Mouse (Mus musculus) CH12.LX (cell line): Measurements from ENCODE around the gene Grap. TPM values are rescaled to one million over a fixed set of nuclear protein-coding genes. Genes with fewer than 3 reads are reported as not detected.

Experiments used
- DNase-seq: peaks from one replicate; pipeline ENCODE4 v3.0.0-alpha.2; 2013; ENCODE audit errors: extremely low read depth
- H3K27ac ChIP-seq: 2 replicates; pipeline ENCODE4 v1.5.1; 2012; ENCODE audit warnings: low read depth, mild to moderate bottlenecking, control low read depth, moderate library complexity; ENCODE audit not compliant: insufficient read depth
- H3K27me3 ChIP-seq: replicated peaks from 2 replicates; pipeline ENCODE3; 2012; ENCODE audit warnings: inconsistent platforms
- H3K36me3 ChIP-seq, 2 experiments: replicated peaks in 1 of 2; 2 replicates each; pipeline versions ENCODE3 to v1.6.1; 2012; ENCODE audit warnings: inconsistent platforms in 1 of 2, low read length in 1 of 2, mild to moderate bottlenecking in 1 of 2, mixed read lengths in 1 of 2, moderate library complexity in 1 of 2; ENCODE audit not compliant: control insufficient read depth in 1 of 2, insufficient read depth in 1 of 2
- H3K4me1 ChIP-seq, 2 experiments: 2 replicates each; pipeline ENCODE4 v1.6.1; 2012; ENCODE audit warnings: inconsistent platforms in 1 of 2, moderate library complexity in 1 of 2; ENCODE audit not compliant: insufficient read depth in 2 of 2, control insufficient read depth in 1 of 2
- H3K4me2 ChIP-seq: 2 replicates; pipeline ENCODE4 v1.6.1; 2012; ENCODE audit warnings: low read depth, mild to moderate bottlenecking, control low read depth; ENCODE audit not compliant: poor library complexity, insufficient read depth, severe bottlenecking
- H3K4me3 ChIP-seq, 3 experiments: fragments of 150-350 bp in 1 of 3; sonication (generic) in 1 of 3; replicated peaks in 1 of 3; 2 replicates each; pipeline versions ENCODE3 to v1.5.1; 2011 to 2012; ENCODE audit warnings: low read depth in 2 of 3, low read length in 2 of 3, mild to moderate bottlenecking in 2 of 3, moderate library complexity in 2 of 3, control low read depth in 1 of 3, improper control_type of control experiment in 1 of 3, inconsistent platforms in 1 of 3, mixed read lengths in 1 of 3; ENCODE audit not compliant: poor library complexity in 1 of 3
- H3K79me2 ChIP-seq: replicated peaks from 2 replicates; pipeline ENCODE4 v1.6.1; 2012; ENCODE audit warnings: mild to moderate bottlenecking, moderate library complexity; ENCODE audit not compliant: control insufficient read depth, poor library complexity, insufficient read depth, severe bottlenecking; ENCODE audit errors: extremely low read depth
- H3K9ac ChIP-seq: 2 replicates; pipeline ENCODE4 v1.6.1; 2012; ENCODE audit warnings: low read depth, mild to moderate bottlenecking, control low read depth, moderate library complexity; ENCODE audit not compliant: insufficient read depth
- H3K9me3 ChIP-seq: replicated peaks from 2 replicates; pipeline ENCODE3; 2012; ENCODE audit warnings: low read length, inconsistent platforms, mixed read lengths
- BHLHE40 ChIP-seq: IDR thresholded peaks from 2 replicates; pipeline ENCODE4 v1.6.1; 2011; ENCODE audit warnings: mild to moderate bottlenecking, low read depth, low read length, improper control_type of control experiment
- CHD1 ChIP-seq: IDR thresholded peaks from 2 replicates; pipeline ENCODE4 v1.6.1; 2012; ENCODE audit warnings: low read depth, low read length, improper control_type of control experiment, inconsistent platforms
- CHD2 ChIP-seq: IDR thresholded peaks from 2 replicates; pipeline ENCODE4 v1.6.1; 2011; ENCODE audit warnings: low read length, improper control_type of control experiment
- CTCF ChIP-seq, 2 experiments: IDR thresholded peaks in 1 of 2; conservative IDR thresholded peaks in 1 of 2; 2 replicates each; pipeline ENCODE4 v1.5.1; 2011 to 2012; ENCODE audit warnings: low read depth in 2 of 2, low read length in 2 of 2, improper control_type of control experiment in 1 of 2, inconsistent platforms in 1 of 2, mild to moderate bottlenecking in 1 of 2, moderate library complexity in 1 of 2
- EP300 ChIP-seq: IDR thresholded peaks from 2 replicates; pipeline ENCODE4 v1.6.1; 2011; ENCODE audit warnings: low read length, improper control_type of control experiment
- ETS1 ChIP-seq: conservative IDR thresholded peaks from 2 replicates; pipeline ENCODE4 v1.6.1; 2012; ENCODE audit warnings: low read depth, mild to moderate bottlenecking, inconsistent platforms, low read length, improper control_type of control experiment, moderate library complexity
- IRF4 ChIP-seq: IDR thresholded peaks from 2 replicates; pipeline ENCODE4 v1.6.1; 2014; ENCODE audit warnings: low read depth, mild to moderate bottlenecking, inconsistent platforms, low read length, improper control_type of control experiment
- JUN ChIP-seq: IDR thresholded peaks from 2 replicates; pipeline ENCODE4 v1.6.1; 2011; ENCODE audit warnings: low read depth, mild to moderate bottlenecking, low read length, improper control_type of control experiment, moderate library complexity; ENCODE audit not compliant: insufficient read depth
- JUND ChIP-seq: conservative IDR thresholded peaks from 2 replicates; pipeline ENCODE4 v1.6.1; 2011; ENCODE audit warnings: low read depth, low read length, improper control_type of control experiment
- KAT2A ChIP-seq: IDR thresholded peaks from 2 replicates; pipeline ENCODE4 v1.6.1; 2012; ENCODE audit warnings: low read length, improper control_type of control experiment, inconsistent platforms; ENCODE audit not compliant: insufficient replicate concordance
- MAX ChIP-seq: IDR thresholded peaks from 2 replicates; pipeline ENCODE4 v1.6.1; 2011; ENCODE audit warnings: low read length, improper control_type of control experiment
- MEF2A ChIP-seq: IDR thresholded peaks from 2 replicates; pipeline ENCODE4 v1.6.1; 2014; ENCODE audit warnings: low read depth, mild to moderate bottlenecking, inconsistent platforms, low read length, improper control_type of control experiment, borderline replicate concordance
- MXI1 ChIP-seq: IDR thresholded peaks from 2 replicates; pipeline ENCODE4 v1.6.1; 2011; ENCODE audit warnings: mild to moderate bottlenecking, low read depth, low read length, improper control_type of control experiment
- MYC ChIP-seq: IDR thresholded peaks from 2 replicates; pipeline ENCODE4 v1.6.1; 2011; ENCODE audit warnings: low read depth, mild to moderate bottlenecking, improper control_type of control experiment, low read length
- NELFE ChIP-seq: IDR thresholded peaks from 2 replicates; pipeline ENCODE4 v1.6.1; 2011; ENCODE audit warnings: low read depth, low read length, improper control_type of control experiment
- POLR2A ChIP-seq: IDR thresholded peaks from 2 replicates; pipeline ENCODE4 v1.6.1; 2011; ENCODE audit warnings: low read depth, mild to moderate bottlenecking, improper control_type of control experiment, low read length
- RCOR1 ChIP-seq: conservative IDR thresholded peaks from 2 replicates; pipeline ENCODE4 v1.6.1; 2012; ENCODE audit warnings: low read depth, mild to moderate bottlenecking, inconsistent platforms, low read length, improper control_type of control experiment
- SMC3 ChIP-seq: IDR thresholded peaks from 2 replicates; pipeline ENCODE4 v1.6.1; 2011; ENCODE audit warnings: low read depth, low read length, improper control_type of control experiment
- TBP ChIP-seq: conservative IDR thresholded peaks from 2 replicates; pipeline ENCODE4 v1.6.1; 2011; ENCODE audit warnings: low read depth, low read length, improper control_type of control experiment
- TCF12 ChIP-seq: IDR thresholded peaks from 2 replicates; pipeline ENCODE4 v1.6.1; 2014; ENCODE audit warnings: low read depth, mild to moderate bottlenecking, inconsistent platforms, low read length, improper control_type of control experiment
- USF1 ChIP-seq: IDR thresholded peaks from 2 replicates; pipeline ENCODE4 v1.6.1; 2014; ENCODE audit warnings: low read depth, mild to moderate bottlenecking, inconsistent platforms, low read length, improper control_type of control experiment
- USF2 ChIP-seq: conservative IDR thresholded peaks from 2 replicates; pipeline ENCODE4 v1.6.1; 2011; ENCODE audit warnings: low read depth, low read length, improper control_type of control experiment
- ZKSCAN1 ChIP-seq: IDR thresholded peaks from 2 replicates; pipeline ENCODE4 v1.6.1; 2012; ENCODE audit warnings: low read depth, inconsistent platforms, low read length, improper control_type of control experiment, borderline replicate concordance
- dilution Hi-C: fragments of 300-500 bp; cut with MboI; formaldehyde crosslinking; loops from 2 replicates; pipeline ENCODE4 v1.14.3; 2020; ENCODE audit warnings: low sequenced_read_pairs; ENCODE audit not compliant: extremely low pct_unique_long_range_greater_than_20kb, extremely low pct_ligation_motif_present
- in situ Hi-C: fragments of 300-500 bp; cut with MboI; formaldehyde crosslinking; loops from 3 replicates; pipeline ENCODE4 v1.14.3; 2019; ENCODE audit warnings: low sequenced_read_pairs, low pct_ligation_motif_present, low pct_unique_long_range_greater_than_20kb, mixed read lengths
- polyA plus RNA-seq: library from polyadenylated mRNA; unstranded; fragments of >175 nt; gene quantifications from 2 replicates; pipeline ENCODE4 v1.2.1, GENCODE M21; 2012; ENCODE audit warnings: low read depth; ENCODE audit not compliant: insufficient read length
- total RNA-seq, 2 experiments: library from RNA; depleted of rRNA; stranded (reverse); fragments of 300-350 nt in 1 of 2; fragments of >200 nt in 1 of 2; gene quantifications; 2 replicates each; pipeline ENCODE4 v1.2.3; 2012 to 2014

The Grap gene
- total and polyA plus RNA-seq, 3 experiments: 274 to 412 (median 280) TPM

DNA sequence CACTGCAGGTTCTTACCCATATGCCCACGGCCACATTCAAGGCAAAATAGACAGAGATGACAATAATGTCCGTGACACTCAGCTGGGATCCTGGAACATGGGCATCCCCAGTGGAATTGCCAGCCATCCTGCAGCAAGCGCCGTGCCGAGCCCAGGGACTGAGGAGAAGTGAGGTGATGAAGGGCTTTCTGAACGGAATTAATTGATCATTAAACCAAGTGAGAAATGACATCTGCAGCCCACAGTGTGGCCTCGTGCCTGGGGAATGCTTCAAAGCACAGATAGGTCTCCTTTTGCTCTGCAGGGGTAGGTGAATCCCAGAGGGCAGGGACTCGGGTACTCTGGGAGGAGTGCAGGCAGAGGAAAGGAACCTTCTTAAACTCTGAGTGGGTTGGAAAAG is 66.8 kb downstream of the Grap start:
- DNase-seq: no peak
- no peaks in the 10 kb centered on the region for H3K9me3 ChIP-seq
- no peak overlapping the region for H3K9ac ChIP-seq
- no peak overlapping the region for H3K4me3 ChIP-seq
- in situ Hi-C loops (loop anchor here (5.0 to 10.0 kb wide), 4 partner anchors 98 to 365 kb away; partner anchors contain the start of gene B9d1), dilution Hi-C loops (no loop called here)
- no peaks in the 10 kb centered on the region for H3K27me3 ChIP-seq
- H3K79me2 ChIP-seq: no peaks in the 10 kb centered on the region
- no peak overlapping the region for H3K4me2 ChIP-seq
- peaks cover 0 to 11% of the 10 kb centered on the region in 2 experiments; a peak in 2 of 4 replicates for H3K4me1 ChIP-seq
- TF ChIP-seq JUND (no peak), USF1 (no peak), CTCF (conservative IDR thresholded peaks at IDR 0.05 in 1 of 2, IDR thresholded peaks at IDR 0.05 in 1 of 2; ENCODE audit: low read depth in 2 of 2, low read length in 2 of 2) (no peak), ZKSCAN1 (no peak), IRF4 (no peak), SMC3 (no peak), CHD1 (no peak), CHD2 (no peak)
- peaks cover 0 to 6% of the 10 kb centered on the region in 2 experiments for H3K36me3 ChIP-seq
- H3K27ac ChIP-seq: no peak overlapping the region

DNA sequence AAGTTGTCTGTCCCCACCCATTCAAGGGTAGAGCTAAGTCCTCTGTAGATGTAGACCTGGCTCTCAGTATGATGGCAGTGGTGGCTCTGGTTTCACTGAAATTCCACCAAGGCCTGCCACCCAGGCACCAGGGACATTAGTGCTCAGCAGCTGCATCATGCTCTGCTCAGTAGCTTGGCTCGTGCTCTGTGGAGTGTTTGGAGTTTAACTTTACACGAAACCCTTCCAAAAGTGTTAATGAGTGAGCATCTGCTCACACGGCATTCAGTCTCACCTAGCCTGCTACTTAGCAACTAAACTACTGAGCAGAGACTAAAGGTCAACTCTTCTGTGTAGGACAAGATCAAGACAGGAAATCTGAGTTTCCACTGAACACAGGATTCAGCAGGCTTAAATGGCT is 67.6 kb downstream of the Grap start, which contains the start of gene Slc5a10:
TSS of gene Slc5a10 (minus strand) at position 191 of the 400 bp plus-strand sequence.
- H3K79me2 ChIP-seq: no peaks in the 10 kb centered on the region
- H3K9me3 ChIP-seq: no peaks in the 10 kb centered on the region
- no peak for DNase-seq
- H3K36me3 ChIP-seq: peaks cover 0 to 14% of the 10 kb centered on the region in 2 experiments
- H3K27me3 ChIP-seq: no peaks in the 10 kb centered on the region
- H3K4me3 ChIP-seq: no peak within 1 kb of the TSS
- H3K9ac ChIP-seq: no peak within 1 kb of the TSS
- H3K27ac ChIP-seq: no peak within 1 kb of the TSS
- TF ChIP-seq TCF12 (no peak), BHLHE40 (no peak), USF2 (no peak), MAX (no peak), POLR2A (no peak), MEF2A (no peak)
- dilution Hi-C loops: no loop called here
- in situ Hi-C loops: loop anchor here (10.0 kb wide), 1 partner anchor 366 kb away; no protein-coding TSS in a partner anchor
- peaks cover 0 to 7% of the 10 kb centered on the region in 2 experiments; a peak in 1 of 4 replicates for H3K4me1 ChIP-seq
- no peak within 1 kb of the TSS for H3K4me2 ChIP-seq

DNA sequence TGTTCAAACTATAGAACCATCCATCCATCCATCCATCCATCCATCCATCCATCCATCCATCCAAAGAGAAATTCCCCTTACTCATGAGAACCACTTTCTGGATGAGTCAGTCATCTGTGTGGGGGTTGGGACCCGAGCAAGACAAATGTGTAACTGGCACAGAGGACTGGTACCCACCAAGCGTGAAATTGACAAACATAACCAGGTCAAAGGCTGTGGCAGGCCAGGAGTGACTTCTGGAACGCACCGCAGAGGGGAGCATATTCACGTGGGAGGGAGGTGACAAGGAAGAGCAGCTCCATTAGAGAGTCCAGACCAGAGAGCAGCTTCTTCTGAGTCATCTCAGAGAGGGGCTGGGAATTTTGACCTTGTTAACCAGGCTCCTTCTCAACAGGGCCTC is 69.0 kb downstream of the Grap start:
- Histone ChIP-seq H3K9me3 (no peaks in the 10 kb centered on the region), H3K4me2 (no peak overlapping the region), H3K9ac (no peak overlapping the region), H3K4me3 (no peak overlapping the region), H3K4me1 (peaks cover 0 to 7% of the 10 kb centered on the region in 2 experiments; a peak in 1 of 4 replicates), H3K79me2 (no peaks in the 10 kb centered on the region), H3K27ac (no peak overlapping the region), H3K36me3 (peaks cover 2 to 29% of the 10 kb centered on the region in 2 experiments), H3K27me3 (no peaks in the 10 kb centered on the region)
- TF ChIP-seq MXI1 (no peak), MYC (no peak), TBP (no peak), CTCF (conservative IDR thresholded peaks at IDR 0.05 in 1 of 2, IDR thresholded peaks at IDR 0.05 in 1 of 2; ENCODE audit: low read depth in 2 of 2, low read length in 2 of 2) (no peak), JUN (no peak), TCF12 (no peak), NELFE (no peak), USF2 (no peak), KAT2A (no peak), ZKSCAN1 (no peak), EP300 (no peak), RCOR1 (no peak), ETS1 (no peak), SMC3 (no peak)
- in situ Hi-C loops (loop anchor here (10.0 kb wide), 1 partner anchor 367 kb away; no protein-coding TSS in a partner anchor), dilution Hi-C loops (no loop called here)
- DNase-seq: no peak
